Mouse (Mus musculus) intestine, embryonic 14.5 days (tissue): Measurements from ENCODE around the gene Rabl6. TPM values are rescaled to one million over a fixed set of nuclear protein-coding genes. Genes with fewer than 3 reads are reported as not detected.
"Not testable (repeated sequence)": the region's sequence is repeated elsewhere in the genome, so short reads cannot be mapped to it uniquely, and the experiment has no call there.

Source experiments
- ATAC-seq: fragments of 200-750 bp; cut with Nextera tagmentation; replicated peaks from 2 replicates; pipeline ENCODE4 v1.8.0; 2017; ENCODE audit warnings: low read depth, moderate number of reproducible peaks, moderate TSS enrichment, moderate library complexity; ENCODE audit not compliant: low FRiP score, low TSS enrichment
- DNase-seq: peaks from one replicate; pipeline ENCODE4 v3.0.0-alpha.2; 2018; ENCODE audit warnings: low spot score
- H3K27ac ChIP-seq: fragments of 300-500 bp; sonication (generic); 2 replicates; pipeline ENCODE4 v1.5.1; 2014; ENCODE audit warnings: low read depth, mild to moderate bottlenecking, control low read depth
- H3K27me3 ChIP-seq: fragments of 300-500 bp; sonication (generic); replicated peaks from 2 replicates; pipeline ENCODE4 v1.6.1; 2014; ENCODE audit warnings: low read length, control low read depth; ENCODE audit not compliant: control insufficient read depth, insufficient read depth
- H3K36me3 ChIP-seq: fragments of 300-500 bp; sonication (generic); 2 replicates; pipeline ENCODE4 v1.6.1; 2014; ENCODE audit warnings: low read length, control low read depth; ENCODE audit not compliant: control insufficient read depth, insufficient read depth
- H3K4me1 ChIP-seq: fragments of 300-500 bp; sonication (generic); replicated peaks from 2 replicates; pipeline ENCODE4 v1.6.1; 2014; ENCODE audit warnings: low read length, control low read depth, mixed read lengths; ENCODE audit not compliant: control insufficient read depth, insufficient read depth
- H3K4me2 ChIP-seq: fragments of 300-500 bp; sonication (generic); 2 replicates; pipeline ENCODE4 v1.6.1; 2014; ENCODE audit warnings: low read length
- H3K4me3 ChIP-seq: fragments of 300-500 bp; sonication (generic); 2 replicates; pipeline ENCODE4 v1.5.1; 2014; ENCODE audit warnings: low read depth, low read length, control low read depth, mixed read lengths
- H3K9ac ChIP-seq: fragments of 300-500 bp; sonication (generic); 2 replicates; pipeline ENCODE4 v1.6.1; 2014; ENCODE audit warnings: mild to moderate bottlenecking, low read length
- H3K9me3 ChIP-seq: fragments of 300-500 bp; sonication (generic); 2 replicates; pipeline ENCODE4 v1.6.1; 2016; ENCODE audit warnings: low read length, control low read depth; ENCODE audit not compliant: control insufficient read depth
- WGBS: fragments of 180-500 bp; shearing (Covaris S2); extraction: QIAGEN DNeasy Blood & Tissue Kit; methylation state at CpG from one replicate; pipeline ENCODE4 v1.1.7; 2014; 5-methylcytosine and 5-hydroxymethylcytosine counted together
- polyA plus RNA-seq: library from polyadenylated mRNA; unstranded; fragments of >200 nt; fragmentation: Nextera tagmentation; extraction: Ambion mirVana; gene quantifications from 2 replicates; pipeline ENCODE4 v1.2.1, GENCODE M21; 2014

Rabl6 gene
- polyA plus RNA-seq, 1 experiment from 2014 or later: 65.6 TPM

GRCm38 (mm10) chr2:25561946-25562345, 46.4 kb downstream of the Rabl6 start:
- no peak overlapping the region for H3K27ac ChIP-seq
- H3K36me3 ChIP-seq: peaks cover 72% of the 10 kb centered on the region
- no peaks in the 10 kb centered on the region for H3K9me3 ChIP-seq
- no peaks in the 10 kb centered on the region for H3K27me3 ChIP-seq
- peaks cover 11% of the 10 kb centered on the region for H3K4me1 ChIP-seq
- ATAC-seq (no peak), DNase-seq (no peak)
- no peak overlapping the region for H3K4me2 ChIP-seq
- no peak overlapping the region for H3K9ac ChIP-seq
- H3K4me3 ChIP-seq: no peak overlapping the region
- WGBS: 82% methylated on average over 9 of the region's 9 CpGs

- Histone ChIP-seq H3K36me3 (peaks cover 61% of the 10 kb centered on the region), H3K4me3 (no peak overlapping the region), H3K4me2 (no peak overlapping the region), H3K4me1 (peaks cover 12% of the 10 kb centered on the region), H3K9ac (no peak overlapping the region), H3K9me3 (no peaks in the 10 kb centered on the region), H3K27ac (no peak overlapping the region), H3K27me3 (no peaks in the 10 kb centered on the region)
- 89% methylated on average over 8 of the region's 8 CpGs for WGBS
- ATAC-seq (no peak), DNase-seq (no peak)
Measured at GRCm38 (mm10) chr2:25560551-25560950, 47.8 kb downstream of the Rabl6 start.

DNA sequence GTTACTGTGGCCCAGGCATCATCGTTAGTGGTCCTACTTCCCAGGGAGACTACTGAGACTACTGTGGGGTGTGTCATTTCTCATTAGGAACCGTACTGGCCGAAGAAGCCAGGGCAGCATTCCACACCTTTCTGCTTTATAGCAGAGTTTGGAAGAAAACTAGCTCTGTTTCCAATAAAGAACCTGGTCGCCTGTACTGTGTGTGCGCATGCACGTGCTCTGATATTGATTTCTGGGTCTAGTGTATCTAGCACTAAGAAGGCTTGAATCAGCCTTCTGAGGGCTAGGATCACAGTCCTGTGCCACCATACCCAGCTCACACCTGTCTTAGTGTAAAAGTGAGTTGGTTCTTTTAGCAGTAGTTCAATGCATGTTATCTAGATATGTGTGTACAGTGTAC, 49.5 kb downstream of the Rabl6 start:
- DNase-seq: no peak

GRCm38 (mm10) chr2:25557964-25558360, 50.4 kb downstream of the Rabl6 start:
- DNase-seq: no peak

More for the DNA sequence above, 49.5 kb downstream of the Rabl6 start:
- WGBS: 64% methylated on average over 6 of the region's 6 CpGs
- Histone ChIP-seq H3K27ac (no peak overlapping the region), H3K27me3 (no peaks in the 10 kb centered on the region), H3K4me3 (peak overlapping the region; percentile 85), H3K9me3 (no peaks in the 10 kb centered on the region), H3K36me3 (peaks cover 44% of the 10 kb centered on the region), H3K9ac (peak overlapping the region; percentile 88), H3K4me2 (peak overlapping the region; percentile 97), H3K4me1 (peaks cover 12% of the 10 kb centered on the region)
- no peak for ATAC-seq

DNA sequence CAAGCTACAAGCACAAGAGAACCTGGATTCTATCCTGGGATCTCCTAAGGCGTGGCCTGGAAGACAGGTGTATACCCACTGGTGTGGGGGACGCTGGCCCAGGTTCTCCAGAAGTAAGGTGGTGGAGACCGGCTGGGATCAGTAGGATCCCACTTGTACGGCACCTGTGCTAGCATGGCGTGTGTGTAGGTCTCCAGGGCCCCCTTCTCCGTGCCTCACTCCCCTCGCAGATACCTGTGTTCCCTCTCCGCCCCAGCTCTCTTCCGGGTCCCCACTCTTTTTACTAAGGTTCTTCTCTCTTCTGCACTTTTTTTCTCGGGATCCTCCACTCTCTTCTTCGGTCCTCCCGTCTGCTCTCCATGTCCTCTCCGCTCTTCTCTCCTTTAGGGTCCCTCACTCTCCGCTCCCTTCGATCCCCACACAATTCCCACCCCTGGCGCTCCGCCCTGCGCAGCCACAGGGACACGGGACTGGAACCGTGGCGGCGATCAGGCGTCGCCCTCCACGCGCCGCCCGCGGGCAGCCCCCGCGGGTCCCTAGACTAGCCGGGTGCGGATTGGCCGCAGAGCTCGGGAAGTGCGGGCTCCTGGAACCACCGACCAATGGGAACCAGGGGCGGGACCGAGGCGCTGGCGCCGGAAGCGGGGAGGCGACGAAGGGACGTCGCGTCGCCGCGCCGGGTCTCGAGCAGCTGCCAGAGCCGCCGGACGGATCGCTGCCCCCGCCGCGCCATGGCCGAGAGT, 50.9 kb downstream of the Rabl6 start, which contains the start of gene Edf1:
TSS of gene Edf1 (plus strand) at position 627 of the 743 bp plus-strand sequence.
- WGBS: under 1% methylated on average over 61 of the region's 61 CpGs
- H3K27me3 ChIP-seq: no peaks in the 10 kb centered on the region
- ATAC-seq (peak; percentile 95), DNase-seq (peak; percentile 92)
- peaks cover 30% of the 10 kb centered on the region for H3K36me3 ChIP-seq
- H3K4me1 ChIP-seq: peaks cover 12% of the 10 kb centered on the region
- H3K4me3 ChIP-seq: peak within 1 kb of the TSS; percentile 85
- peak within 1 kb of the TSS; percentile 88 for H3K9ac ChIP-seq
- peak within 1 kb of the TSS; percentile 60 for H3K27ac ChIP-seq
- H3K4me2 ChIP-seq: peak within 1 kb of the TSS; percentile 97
- no peaks in the 10 kb centered on the region for H3K9me3 ChIP-seq

More at GRCm38 (mm10) chr2:25557964-25558360, 50.4 kb downstream of the Rabl6 start:
- Histone ChIP-seq H3K4me1 (peaks cover 12% of the 10 kb centered on the region), H3K27ac (peak overlapping the region; percentile 60), H3K4me2 (peak overlapping the region; percentile 97), H3K36me3 (peaks cover 35% of the 10 kb centered on the region), H3K27me3 (no peaks in the 10 kb centered on the region), H3K4me3 (peak overlapping the region; percentile 85), H3K9me3 (no peaks in the 10 kb centered on the region), H3K9ac (peak overlapping the region; percentile 88)
- ATAC-seq: no peak; the same call in none of the 2 replicates
- WGBS: 0% methylated on average over 24 of the region's 24 CpGs

- DNase-seq (no peak), ATAC-seq (no peak)
- Histone ChIP-seq H3K4me1 (peaks cover 12% of the 10 kb centered on the region), H3K27me3 (no peaks in the 10 kb centered on the region), H3K9me3 (no peaks in the 10 kb centered on the region), H3K4me3 (no peak overlapping the region), H3K27ac (no peak overlapping the region), H3K36me3 (peaks cover 19% of the 10 kb centered on the region), H3K9ac (no peak overlapping the region), H3K4me2 (no peak overlapping the region)
- whole genome bisulfite sequencing: 55% methylated on average over 1 of the region's 1 CpGs
Measured at GRCm38 (mm10) chr2:25556296-25556695, 52.0 kb downstream of the Rabl6 start.

DNA sequence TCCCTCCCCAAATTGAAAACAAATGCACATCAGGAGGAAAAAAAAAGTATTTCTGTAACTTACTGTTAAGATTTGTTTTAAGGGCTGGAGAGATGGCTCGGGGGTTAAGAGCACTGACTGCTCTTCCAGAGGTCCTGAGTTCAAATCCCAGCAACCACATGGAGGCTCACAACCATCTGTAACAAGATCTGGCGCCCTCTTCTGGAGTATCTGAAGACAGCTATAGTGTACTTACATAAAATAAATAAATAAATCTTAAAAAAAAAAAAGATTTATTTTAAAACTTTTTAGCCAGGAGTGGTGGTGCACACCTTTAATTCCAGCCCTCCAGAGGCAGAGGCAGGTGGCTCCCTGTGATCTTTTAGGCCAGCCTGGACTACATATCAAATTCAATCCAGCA, 52.8 kb downstream of the Rabl6 start:
- not testable (repeated sequence) for H3K9ac ChIP-seq, H3K27me3 ChIP-seq, H3K4me3 ChIP-seq, H3K4me2 ChIP-seq, ATAC-seq, H3K27ac ChIP-seq, DNase-seq, H3K9me3 ChIP-seq
- 48% methylated on average over 2 of the region's 2 CpGs for WGBS
- peaks cover 11% of the 10 kb centered on the region for H3K36me3 ChIP-seq
- H3K4me1 ChIP-seq: peaks cover 12% of the 10 kb centered on the region

GRCm38 (mm10) chr2:25553171-25553786, 55.0 kb downstream of the Rabl6 start:
- H3K9ac ChIP-seq, H3K27ac ChIP-seq, H3K27me3 ChIP-seq, DNase-seq, H3K36me3 ChIP-seq, H3K4me3 ChIP-seq, ATAC-seq, H3K4me2 ChIP-seq, H3K9me3 ChIP-seq, H3K4me1 ChIP-seq: not testable (repeated sequence)
- WGBS: 86% methylated on average over 4 of the region's 4 CpGs
